Mouse (Mus musculus): Measurements from ENCODE around the gene Nop2.

Nop2 gene

GRCm38 (mm10) chr6:125152212-125153017 lies 20.7 kb downstream of the Nop2 start:
- DNase-seq (ENCODE audit: inconsistent age in 2 of 2, low spot score in 1 of 2), result no peak

- no peak for DNase-seq (ENCODE audit: inconsistent age in 2 of 2, low spot score in 1 of 2)
These were observed 21.3 kb downstream of the Nop2 start for GRCm38 (mm10) chr6:125153018-125153389.

- DNase-seq (ENCODE audit: inconsistent age in 2 of 2, low spot score in 1 of 2), result no peak
These were observed 22.0 kb downstream of the Nop2 start for GRCm38 (mm10) chr6:125153682-125154081.

GRCm38 (mm10) chr6:125154550-125154949 lies 22.8 kb downstream of the Nop2 start:
- peak in 1 of 2 experiments; percentile 42 for DNase-seq (ENCODE audit: inconsistent age in 2 of 2, low spot score in 1 of 2)

- DNase-seq (ENCODE audit: inconsistent age in 2 of 2, low spot score in 1 of 2), result no peak
These were observed 23.6 kb downstream of the Nop2 start for GRCm38 (mm10) chr6:125155262-125155661.

- no peak for DNase-seq (ENCODE audit: inconsistent age in 2 of 2, low spot score in 1 of 2)
These were observed 24.8 kb downstream of the Nop2 start for GRCm38 (mm10) chr6:125156491-125156890.

- no peak for DNase-seq (ENCODE audit: inconsistent age in 2 of 2, low spot score in 1 of 2)
These were observed 25.4 kb downstream of the Nop2 start for GRCm38 (mm10) chr6:125156903-125157614.

GRCm38 (mm10) chr6:125158944-125159492 lies 27.3 kb downstream of the Nop2 start:
- DNase-seq (ENCODE audit: inconsistent age in 2 of 2, low spot score in 1 of 2), result no peak

- DNase-seq (ENCODE audit: inconsistent age in 2 of 2, low spot score in 1 of 2), result no peak
These were observed 28.3 kb downstream of the Nop2 start for GRCm38 (mm10) chr6:125159773-125160557.

- DNase-seq (ENCODE audit: inconsistent age in 2 of 2, low spot score in 1 of 2), result no peak
These were observed 28.8 kb downstream of the Nop2 start for GRCm38 (mm10) chr6:125160558-125160853.

GRCm38 (mm10) chr6:125160854-125161760 lies 29.4 kb downstream of the Nop2 start:
- DNase-seq (ENCODE audit: inconsistent age in 2 of 2, low spot score in 1 of 2), result peak; percentile 87 to 94

GRCm38 (mm10) chr6:125161971-125162370 lies 30.3 kb downstream of the Nop2 start:
- DNase-seq (ENCODE audit: inconsistent age in 2 of 2, low spot score in 1 of 2), result peak; percentile 78 to 91

GRCm38 (mm10) chr6:125162615-125163305 lies 31.1 kb downstream of the Nop2 start:
- DNase-seq (ENCODE audit: inconsistent age in 2 of 2, low spot score in 1 of 2), result peak in 1 of 2 experiments; percentile 68

GRCm38 (mm10) chr6:125163801-125164657 lies 32.3 kb downstream of the Nop2 start:
- DNase-seq (ENCODE audit: inconsistent age in 2 of 2, low spot score in 1 of 2), result peak; percentile 66 to 82

- DNase-seq (ENCODE audit: inconsistent age in 2 of 2, low spot score in 1 of 2), result peak; percentile 77 to 90
These were observed 33.1 kb downstream of the Nop2 start for GRCm38 (mm10) chr6:125164672-125165327.

- peak; percentile 97 to 99 for DNase-seq (ENCODE audit: inconsistent age in 2 of 2, low spot score in 1 of 2)
These were observed 33.7 kb downstream of the Nop2 start for GRCm38 (mm10) chr6:125165328-125165891.

GRCm38 (mm10) chr6:125166051-125166751 lies 34.5 kb downstream of the Nop2 start, which contains the start of gene Gapdh:
TSS of gene Gapdh (minus strand) at chr6:125166467.
- peak; percentile 94 to 97 for DNase-seq (ENCODE audit: inconsistent age in 2 of 2, low spot score in 1 of 2)
